Mouse (Mus musculus) thymus, postnatal 25 days (tissue): ENCODE data around the gene Cdipt.

Experiments used
- DNase-seq: peaks from one replicate; pipeline ENCODE4 v3.0.0; 2022

The Cdipt gene

DNA sequence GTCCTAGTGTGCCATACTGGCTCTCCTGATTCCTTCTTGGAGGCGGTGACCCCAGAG lies at the start of gene Cdipt:
Gene Cdipt, plus strand, starts transcription at position 22 of the 57 bp plus-strand sequence.
- no peak for DNase-seq

GRCm38 (mm10) chr7:126926299-126926698 lies 49.4 kb upstream of the Cdipt start:
- DNase-seq: no peak

- DNase-seq: peak; percentile 97
Measured at GRCm38 (mm10) chr7:126928384-126929037, 47.2 kb upstream of the Cdipt start, which contains the start of gene Kctd13. TSS of gene Kctd13 (plus strand) at chr7:126928879.

- DNase-seq: no peak
Measured at GRCm38 (mm10) chr7:126929046-126929445, 46.7 kb upstream of the Cdipt start.

GRCm38 (mm10) chr7:126932652-126933051 lies 43.1 kb upstream of the Cdipt start:
- no peak for DNase-seq

DNA sequence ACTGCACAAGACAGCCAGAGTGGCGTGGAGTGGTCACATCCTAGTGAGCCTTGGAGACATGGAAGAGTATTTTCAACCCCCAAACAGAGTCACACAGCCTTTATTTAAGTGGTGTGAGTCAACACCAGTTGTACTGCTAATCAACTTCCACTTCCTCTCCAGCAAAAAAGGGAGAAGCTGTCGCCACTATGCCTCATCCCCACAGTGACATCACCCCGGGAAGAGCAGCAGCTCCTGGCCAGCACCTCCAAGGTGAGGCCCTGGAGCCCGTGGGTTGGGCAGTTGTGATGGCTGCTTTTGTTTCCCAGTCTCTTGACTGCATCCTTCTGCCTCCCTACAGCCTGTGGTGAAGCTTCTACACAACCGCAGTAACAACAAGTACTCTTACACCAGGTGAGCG lies 34.5 kb upstream of the Cdipt start:
- no peak for DNase-seq

- no peak for DNase-seq
Measured at GRCm38 (mm10) chr7:126941801-126942200, 33.9 kb upstream of the Cdipt start.

DNA sequence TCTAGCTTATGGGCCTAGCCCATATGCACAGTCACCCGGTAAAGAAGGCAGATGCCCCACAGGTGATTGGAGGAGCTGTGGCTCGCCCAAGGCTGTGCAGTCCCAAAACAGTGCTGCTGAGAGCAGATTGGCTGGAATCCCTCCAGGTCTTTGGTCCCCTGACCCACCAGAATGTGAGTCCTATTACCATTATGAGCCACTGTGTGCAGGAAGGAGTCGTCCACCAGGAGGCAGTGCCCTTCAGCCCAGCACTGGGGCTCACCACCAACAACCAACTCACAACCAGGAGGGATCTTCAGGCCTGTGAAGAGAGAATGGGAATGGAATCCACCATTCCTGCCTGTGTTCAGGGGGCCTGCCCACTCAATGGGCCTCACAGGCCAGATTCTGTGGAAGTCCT lies 29.2 kb upstream of the Cdipt start:
- peak; percentile 56 for DNase-seq

GRCm38 (mm10) chr7:126948626-126949025 lies 27.1 kb upstream of the Cdipt start:
- no peak for DNase-seq

GRCm38 (mm10) chr7:126949403-126949792 lies 26.3 kb upstream of the Cdipt start, which contains the start of gene Asphd1:
TSS of gene Asphd1 (minus strand) at chr7:126949582.
- DNase-seq: no peak

GRCm38 (mm10) chr7:126949793-126950646 lies 25.7 kb upstream of the Cdipt start, which contains the start of gene Sez6l2:
TSS of gene Sez6l2 (plus strand) at chr7:126950563.
- DNase-seq: peak; percentile 94

- no peak for DNase-seq
Measured at GRCm38 (mm10) chr7:126950647-126951615, 24.8 kb upstream of the Cdipt start.

DNA sequence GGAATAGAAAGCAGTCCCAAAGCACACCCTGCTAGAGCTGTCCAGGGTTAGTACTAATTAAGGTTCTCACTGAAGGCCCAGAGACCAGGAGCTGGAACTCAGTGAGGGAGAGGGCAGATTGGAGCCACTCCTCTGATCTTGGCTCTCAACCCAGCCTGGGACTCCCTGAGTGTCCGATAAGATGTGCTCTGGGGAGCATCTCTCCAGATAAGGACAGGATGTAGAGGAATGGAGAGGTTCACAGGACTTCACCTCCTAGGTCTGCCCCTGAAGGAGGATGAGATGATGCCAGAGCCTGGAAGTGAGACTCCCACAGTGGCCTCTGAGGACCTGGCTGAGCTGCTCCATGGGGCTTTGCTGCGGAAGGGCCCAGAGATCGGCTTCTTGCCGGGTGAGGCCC lies 24.0 kb upstream of the Cdipt start:
- DNase-seq: no peak

DNA sequence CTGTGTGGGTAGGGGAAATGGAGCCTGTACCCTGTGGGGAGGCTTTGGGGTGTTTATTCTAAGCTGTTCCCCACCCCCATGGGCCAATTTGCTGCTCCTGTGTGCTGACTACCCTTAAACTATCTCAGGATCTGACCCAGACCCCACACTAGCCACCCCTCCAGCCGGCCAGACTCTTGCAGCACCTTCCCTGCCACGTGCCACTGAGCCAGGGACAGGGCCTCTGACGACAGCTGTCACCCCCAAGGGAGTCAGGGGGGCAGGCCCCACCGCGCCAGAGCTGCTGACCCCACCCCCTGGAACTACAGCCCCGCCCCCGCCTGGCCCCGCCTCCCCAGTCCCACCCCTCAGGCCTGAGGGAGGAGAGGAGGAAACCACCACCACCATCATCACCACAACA lies 23.1 kb upstream of the Cdipt start:
- no peak for DNase-seq

GRCm38 (mm10) chr7:126955125-126955524 lies 20.6 kb upstream of the Cdipt start:
- DNase-seq: no peak

DNA sequence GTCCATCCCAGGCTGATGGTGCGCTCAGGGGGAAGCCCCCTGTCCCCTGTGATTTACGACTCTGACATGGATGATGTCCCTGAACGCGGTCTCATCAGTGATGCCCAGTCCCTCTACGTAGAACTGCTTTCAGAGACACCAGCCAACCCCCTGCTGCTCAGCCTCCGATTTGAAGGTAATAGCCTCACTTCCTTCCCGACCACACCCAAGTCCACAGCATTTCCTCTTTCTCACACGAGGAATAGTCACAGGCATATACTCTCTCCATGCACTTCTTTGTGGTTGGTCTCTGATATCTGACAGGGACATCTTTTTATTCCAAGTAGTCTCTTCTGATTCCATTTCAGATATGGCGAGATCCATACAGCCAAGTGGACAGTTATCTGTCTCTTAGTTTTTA lies 15.9 kb upstream of the Cdipt start:
- no peak for DNase-seq

DNA sequence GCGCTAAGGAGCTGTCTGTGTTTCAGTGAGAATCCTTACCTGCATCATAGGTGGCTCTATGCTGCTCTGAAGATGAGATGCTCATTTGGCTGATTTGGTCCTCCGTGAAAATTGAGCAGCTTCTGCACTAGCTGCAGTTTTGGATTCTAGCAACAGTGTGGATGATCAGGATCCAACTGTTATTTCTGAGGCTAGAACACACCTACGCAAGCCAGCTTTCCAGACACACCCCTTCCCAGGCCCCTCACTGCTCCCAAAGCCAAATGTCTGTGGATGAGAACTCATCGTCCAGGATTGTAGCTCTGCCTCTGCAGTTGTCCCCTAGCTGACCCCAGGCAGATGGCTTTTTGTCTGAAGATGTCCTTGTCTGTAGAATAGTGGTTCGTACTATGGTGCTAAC lies 14.6 kb upstream of the Cdipt start:
- DNase-seq: no peak

GRCm38 (mm10) chr7:126961965-126962364 lies 13.7 kb upstream of the Cdipt start:
- DNase-seq: no peak

GRCm38 (mm10) chr7:126963548-126964286 lies 12.0 kb upstream of the Cdipt start:
- DNase-seq: peak; percentile 52

DNA sequence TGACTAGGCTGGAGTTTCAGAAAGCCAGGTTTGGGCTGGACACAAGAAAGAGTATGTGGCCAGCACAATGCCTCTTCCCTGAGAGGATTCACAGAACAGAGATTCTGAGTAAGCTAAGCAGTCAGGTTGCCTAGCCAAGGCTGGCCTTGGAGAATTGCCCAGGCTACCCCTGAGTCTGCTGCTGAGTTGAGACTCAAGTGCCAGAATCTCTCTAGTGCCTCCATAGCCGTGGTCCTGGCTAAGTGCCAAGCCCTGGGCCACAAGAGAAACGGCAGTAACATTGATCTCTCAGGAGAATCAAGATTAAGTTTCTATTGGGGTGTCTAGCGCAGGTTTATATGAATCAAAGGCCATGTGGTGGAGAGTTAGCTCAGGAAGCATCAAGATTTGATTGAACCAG lies 10.1 kb upstream of the Cdipt start:
- no peak for DNase-seq

DNA sequence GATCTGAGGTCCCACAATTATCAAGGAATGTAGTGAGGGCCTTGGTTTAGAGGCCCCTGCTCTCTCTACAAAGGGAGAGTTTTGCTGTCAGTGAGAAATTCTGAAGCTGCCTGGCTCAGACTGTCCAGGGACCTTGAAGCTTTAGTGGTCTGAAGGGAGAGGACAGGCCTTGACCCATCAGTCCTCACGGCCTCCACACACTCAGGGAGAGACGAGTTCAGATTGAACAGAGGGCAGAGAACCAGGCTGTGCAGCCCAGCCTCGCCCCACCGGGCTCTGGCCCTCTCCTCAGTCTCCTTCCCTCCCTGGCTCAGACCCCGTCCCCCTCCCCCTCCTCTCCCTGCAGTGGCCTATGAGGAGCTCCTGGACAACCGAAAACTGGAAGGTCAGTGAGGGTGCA lies 8.4 kb upstream of the Cdipt start:
- DNase-seq: no peak

GRCm38 (mm10) chr7:126975493-126975892 lies 221 bp upstream of the Cdipt start:
- DNase-seq: no peak
